Mouse (Mus musculus) testis, adult 2 months (tissue): ENCODE data around the gene Otop2. TPM values are rescaled to one million over a fixed set of nuclear protein-coding genes. Genes with fewer than 3 reads are reported as not detected.
A peak's percentile ranks its signal among the peaks of the same experiment; 100 is the strongest.

Experiments used
- H3K27ac ChIP-seq: fragments of 200-500 bp; 2 replicates; pipeline ENCODE4 v1.5.1; 2012; ENCODE audit warnings: low read depth, low read length; ENCODE audit not compliant: control insufficient read depth, insufficient read depth
- H3K27me3 ChIP-seq: fragments of 200-500 bp; 2 replicates; pipeline ENCODE4 v1.6.1; 2012; ENCODE audit warnings: mild to moderate bottlenecking, low read length, moderate library complexity; ENCODE audit not compliant: control insufficient read depth, insufficient read depth
- H3K36me3 ChIP-seq: fragments of 200-500 bp; 2 replicates; pipeline ENCODE4 v1.6.1; 2012; ENCODE audit warnings: mild to moderate bottlenecking, low read length; ENCODE audit not compliant: control insufficient read depth, insufficient read depth
- H3K4me1 ChIP-seq: fragments of 200-500 bp; 2 replicates; pipeline ENCODE4 v1.6.1; 2012; ENCODE audit warnings: low read length; ENCODE audit not compliant: control insufficient read depth, insufficient read depth
- H3K4me3 ChIP-seq: fragments of 200-500 bp; 2 replicates; pipeline ENCODE4 v1.5.1; 2012; ENCODE audit warnings: low read depth, mild to moderate bottlenecking, low read length, moderate library complexity, mixed read lengths; ENCODE audit not compliant: control insufficient read depth
- CTCF ChIP-seq: fragments of 200-500 bp; IDR thresholded peaks from 2 replicates; pipeline ENCODE4 v1.5.1; 2012; ENCODE audit warnings: low read depth, mild to moderate bottlenecking, inconsistent platforms, low read length, moderate library complexity; ENCODE audit not compliant: control insufficient read depth, insufficient read depth, insufficient replicate concordance
- POLR2A ChIP-seq: fragments of 200-500 bp; IDR thresholded peaks from 2 replicates; pipeline ENCODE4 v1.6.1; 2012; ENCODE audit warnings: low read depth, mild to moderate bottlenecking, inconsistent platforms, low read length, moderate library complexity; ENCODE audit not compliant: control insufficient read depth
- polyA plus RNA-seq: library from polyadenylated mRNA; depleted of rRNA; stranded (reverse); fragments of >200 nt; gene quantifications from 2 replicates; pipeline ENCODE4 v1.2.3, GENCODE M21; 2012; rRNA removed

Otop2 gene
- polyA plus RNA-seq, 1 experiment: 8.5 TPM

- peaks cover 6% of the 10 kb centered on the region for H3K4me1 ChIP-seq
- H3K27ac ChIP-seq: no peak overlapping the region
- H3K36me3 ChIP-seq: no peaks in the 10 kb centered on the region
- H3K4me3 ChIP-seq: no peak overlapping the region
- no peaks in the 10 kb centered on the region for H3K27me3 ChIP-seq
- no peak for TF ChIP-seq POLR2A
- TF ChIP-seq CTCF: no peak
Measured at GRCm38 (mm10) chr11:115374695-115375425, 67.9 kb downstream of the Otop2 start.

DNA sequence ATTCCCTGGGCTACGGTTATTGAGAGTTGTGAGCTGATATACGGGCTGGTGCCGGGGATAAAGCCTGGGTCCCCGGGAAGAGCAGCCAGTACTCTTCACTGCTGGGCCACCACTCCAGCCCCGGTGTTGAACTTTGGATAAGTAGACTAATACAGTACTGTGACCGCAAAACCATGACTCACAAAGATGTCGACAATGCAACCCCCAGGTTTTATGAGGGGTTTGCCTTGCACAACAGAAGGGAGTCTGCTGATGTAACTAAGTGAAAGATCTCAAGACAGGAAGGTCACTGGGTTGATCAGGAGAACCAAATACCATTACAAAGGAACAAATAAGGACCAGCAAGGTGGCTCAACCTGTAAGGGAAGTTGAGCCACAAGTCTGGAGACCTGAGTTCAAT lies 69.8 kb downstream of the Otop2 start:
- TF ChIP-seq POLR2A (no peak), CTCF (no peak)
- no peak overlapping the region for H3K27ac ChIP-seq
- H3K27me3 ChIP-seq: no peaks in the 10 kb centered on the region
- peaks cover 9% of the 10 kb centered on the region for H3K4me1 ChIP-seq
- H3K4me3 ChIP-seq: no peak overlapping the region
- H3K36me3 ChIP-seq: no peaks in the 10 kb centered on the region

DNA sequence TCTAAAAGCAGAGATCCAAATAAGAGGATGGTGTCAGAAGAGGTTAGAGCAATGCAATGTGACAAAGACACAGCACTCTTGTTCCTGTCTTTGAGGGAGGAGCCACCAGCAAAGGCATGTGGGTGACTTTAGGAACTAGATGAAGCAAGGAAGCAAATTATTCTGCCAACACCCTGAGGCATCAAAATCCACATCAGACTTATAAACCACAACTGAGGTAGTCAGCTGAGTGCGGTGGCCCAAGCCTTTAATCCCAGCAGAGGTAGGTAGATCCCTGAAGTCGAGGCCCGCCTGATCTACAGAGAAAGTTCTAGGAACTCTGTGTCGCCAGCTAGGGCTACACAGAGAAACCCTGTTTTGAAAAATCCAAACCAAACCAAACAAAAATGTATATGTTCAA lies 70.3 kb downstream of the Otop2 start:
- no peaks in the 10 kb centered on the region for H3K27me3 ChIP-seq
- no peaks in the 10 kb centered on the region for H3K36me3 ChIP-seq
- no peak overlapping the region for H3K27ac ChIP-seq
- TF ChIP-seq POLR2A: no peak
- no peak for TF ChIP-seq CTCF
- H3K4me3 ChIP-seq: no peak overlapping the region
- H3K4me1 ChIP-seq: peaks cover 11% of the 10 kb centered on the region

- H3K4me1 ChIP-seq: peaks cover 13% of the 10 kb centered on the region
- H3K36me3 ChIP-seq: no peaks in the 10 kb centered on the region
- H3K4me3 ChIP-seq: no peak overlapping the region
- H3K27ac ChIP-seq: no peak overlapping the region
- TF ChIP-seq POLR2A: no peak
- no peak for TF ChIP-seq CTCF
- no peaks in the 10 kb centered on the region for H3K27me3 ChIP-seq
Measured at GRCm38 (mm10) chr11:115377854-115378253, 70.9 kb downstream of the Otop2 start.

GRCm38 (mm10) chr11:115381276-115381675 lies 74.3 kb downstream of the Otop2 start:
- no peak for TF ChIP-seq CTCF
- TF ChIP-seq POLR2A: no peak
- Histone ChIP-seq H3K27ac (peak overlapping the region; percentile 23; the same call in 1 of the 2 replicates), H3K27me3 (no peaks in the 10 kb centered on the region), H3K36me3 (no peaks in the 10 kb centered on the region), H3K4me1 (peaks cover 7% of the 10 kb centered on the region; the same call in 1 of the 2 replicates), H3K4me3 (peak overlapping the region; percentile 74)

Other genes with a start within 250 kb of the Otop2 start
- gene Cd300e, start 245.0 kb upstream of the Otop2 start, polyA plus RNA-seq: not detected in 2 replicates
- gene Rab37, start 215.7 kb upstream of the Otop2 start, polyA plus RNA-seq: not detected in 2 replicates
- gene Cd300lf, start 173.2 kb upstream of the Otop2 start, polyA plus RNA-seq: 0.09 and 0.14 TPM in 2 replicates
- gene Slc9a3r1, start 143.8 kb upstream of the Otop2 start, polyA plus RNA-seq: 21.2 and 29.7 TPM in 2 replicates
- 7.5 and 9.0 TPM in 2 replicates for gene Tmem104, start 119.7 kb upstream of the Otop2 start, polyA plus RNA-seq
- gene Nat9, start 119.3 kb upstream of the Otop2 start, polyA plus RNA-seq: 106 and 118 TPM in 2 replicates
- gene Grin2c, start 39.9 kb upstream of the Otop2 start, polyA plus RNA-seq: 1.2 and 1.5 TPM in 2 replicates
- 28.0 and 30.7 TPM in 2 replicates for gene Fdxr, start 30.1 kb upstream of the Otop2 start, polyA plus RNA-seq
- 6.4 and 7.0 TPM in 2 replicates for gene Fads6, start 9.5 kb upstream of the Otop2 start, polyA plus RNA-seq
- 3.7 and 4.1 TPM in 2 replicates for gene Ush1g, start 14.9 kb downstream of the Otop2 start, polyA plus RNA-seq
- 0.17 and 0.40 TPM in 2 replicates for gene Otop3, start 27.6 kb downstream of the Otop2 start, polyA plus RNA-seq
- 1.2 and 1.7 TPM in 2 replicates for gene Hid1, start 60.6 kb downstream of the Otop2 start, polyA plus RNA-seq
- 5.2 TPM in 2 replicates for gene Cdr2l, start 74.8 kb downstream of the Otop2 start, polyA plus RNA-seq
- gene Mrpl58, start 96.6 kb downstream of the Otop2 start, polyA plus RNA-seq: 13.9 and 18.0 TPM in 2 replicates
- gene Atp5h, start 112.8 kb downstream of the Otop2 start, polyA plus RNA-seq: 145 and 166 TPM in 2 replicates
- gene Kctd2, start 113.0 kb downstream of the Otop2 start, polyA plus RNA-seq: 11.8 and 13.6 TPM in 2 replicates
- gene Trim80, start 133.4 kb downstream of the Otop2 start, polyA plus RNA-seq: 307 and 344 TPM in 2 replicates
- gene Slc16a5, start 155.3 kb downstream of the Otop2 start, polyA plus RNA-seq: 0.72 and 0.78 TPM in 2 replicates
- 3.3 and 3.8 TPM in 2 replicates for gene Armc7, start 168.5 kb downstream of the Otop2 start, polyA plus RNA-seq
- gene Nt5c, start 184.7 kb downstream of the Otop2 start, polyA plus RNA-seq: 32.4 and 34.0 TPM in 2 replicates
- gene Jpt1, start 207.2 kb downstream of the Otop2 start, polyA plus RNA-seq: 548 and 576 TPM in 2 replicates
- gene Sumo2, start 229.1 kb downstream of the Otop2 start, polyA plus RNA-seq: 50.6 and 72.2 TPM in 2 replicates